12 mouse cellular contexts compared by ENCODE assay signal in genomic region chr2:166675588-166676444, GRCm38 (mm10). TPM values are rescaled to one million over a fixed set of nuclear protein-coding genes. Genes with fewer than 3 reads are reported as not detected.
DNase-seq lines count a peak whose midpoint lies in the region; ATAC-seq and TF ChIP-seq lines count a peak whose summit lies in the region.
"Had no signal": no experiment of that assay in that cellular context is flagged by ENCODE, and none has a peak within 500 bp of the region (broad histone marks: within the 10 kb centered on the region; RNA-seq: fewer than 3 reads in every experiment).

No protein-coding gene starts in this region.

- intact Hi-C loops in heart, adult 2 months (cut with DNase I): no loop called here

- no peak for DNase-seq in lung, adult 2 months
- no peak for DNase-seq in cerebellum, postnatal 25 days
- no peak for DNase-seq in heart, adult 2 months
- DNase-seq in layer of hippocampus, postnatal 25 days (ENCODE audit: extremely low spot score in 1 of 2, low spot score in 1 of 2): no peak
- DNase-seq: heart, postnatal 36 days; layer of hippocampus, adult 9-11 months; liver, embryonic 13.5 days; thymus, adult 18-20 months had no signal

- TF ChIP-seq EP300 in heart, adult 2 months (IDR thresholded peaks at IDR 0.05; ENCODE audit: insufficient read depth, low read depth, low read length): no peak

- no peak for TF ChIP-seq POLR2A in lung, adult 2 months (IDR thresholded peaks at IDR 0.05; ENCODE audit: borderline replicate concordance, extremely low read depth, low read depth, low read length)
- no peak for TF ChIP-seq POLR2A in heart, adult 2 months (IDR thresholded peaks at IDR 0.05; ENCODE audit: insufficient read depth, low read depth, low read length)

- no peak overlapping the region for H3K27ac ChIP-seq in lung, embryonic 16.5 days (ENCODE audit: low read length)
- 0 out of 2 replicates have a peak overlapping the region, but pooled peaks have one; percentile 18 for H3K27ac ChIP-seq in embryonic facial prominence, embryonic 12.5 days
- peak overlapping the region; percentile 17; the same call in 1 of the 2 replicates for H3K27ac ChIP-seq in hindbrain, embryonic 15.5 days (replicated peaks)
- H3K27ac ChIP-seq in neural tube, embryonic 12.5 days: no peak overlapping the region
- H3K27ac ChIP-seq in heart, adult 2 months: no peak overlapping the region
- H3K27ac ChIP-seq: liver, embryonic 13.5 days had no signal

- H3K9ac ChIP-seq in lung, embryonic 16.5 days (ENCODE audit: low read length): 0 out of 2 replicates have a peak overlapping the region, but pooled peaks have one; percentile 9
- H3K9ac ChIP-seq in embryonic facial prominence, embryonic 12.5 days: no peak overlapping the region
- H3K9ac ChIP-seq in hindbrain, embryonic 15.5 days: no peak overlapping the region
- H3K9ac ChIP-seq in neural tube, embryonic 12.5 days: no peak overlapping the region
- no peak overlapping the region for H3K9ac ChIP-seq in heart, adult 2 months (ENCODE audit: low read depth, low read length)
- H3K9ac ChIP-seq: liver, embryonic 13.5 days had no signal

- H3K4me1 ChIP-seq in lung, embryonic 16.5 days (replicated peaks; ENCODE audit: control insufficient read depth, insufficient read depth, low read length): peaks cover 4% of the 10 kb centered on the region; the same call in 1 of the 2 replicates
- H3K4me1 ChIP-seq in lung, adult 2 months (ENCODE audit: control insufficient read depth, insufficient read depth, low read length): peaks cover 13% of the 10 kb centered on the region
- peaks cover 51% of the 10 kb centered on the region for H3K4me1 ChIP-seq in embryonic facial prominence, embryonic 12.5 days
- H3K4me1 ChIP-seq in hindbrain, embryonic 15.5 days (replicated peaks): peaks cover 67% of the 10 kb centered on the region
- H3K4me1 ChIP-seq in neural tube, embryonic 12.5 days: peaks cover 78% of the 10 kb centered on the region
- no peaks in the 10 kb centered on the region for H3K4me1 ChIP-seq in heart, adult 2 months (ENCODE audit: control insufficient read depth, insufficient read depth, low read length)

- 49% methylated on average over 14 of the region's 14 CpGs for whole genome bisulfite sequencing in lung, embryonic 16.5 days
- 59% methylated on average over 14 of the region's 14 CpGs for WGBS in lung, adult 2 months
- 49% methylated on average over 14 of the region's 14 CpGs for WGBS in embryonic facial prominence, embryonic 12.5 days
- 35% methylated on average over 14 of the region's 14 CpGs for WGBS in hindbrain, embryonic 15.5 days
- 44% methylated on average over 14 of the region's 14 CpGs for WGBS in neural tube, embryonic 12.5 days
- 63% methylated on average over 14 of the region's 14 CpGs for WGBS in heart, adult 2 months

- no peak overlapping the region for H3K4me3 ChIP-seq in lung, embryonic 16.5 days (ENCODE audit: low read length)
- H3K4me3 ChIP-seq in lung, adult 2 months (replicated peaks; ENCODE audit: extremely low read depth, low read depth, low read length): no peak overlapping the region
- H3K4me3 ChIP-seq in embryonic facial prominence, embryonic 12.5 days: no peak overlapping the region
- no peak overlapping the region for H3K4me3 ChIP-seq in hindbrain, embryonic 15.5 days
- H3K4me3 ChIP-seq in neural tube, embryonic 12.5 days: no peak overlapping the region
- H3K4me3 ChIP-seq in heart, adult 2 months: no peak overlapping the region
- H3K4me3 ChIP-seq: liver, embryonic 13.5 days had no signal

- no peaks in the 10 kb centered on the region for H3K9me3 ChIP-seq in lung, embryonic 16.5 days (ENCODE audit: control insufficient read depth, low read length)
- H3K9me3 ChIP-seq in embryonic facial prominence, embryonic 12.5 days: no peaks in the 10 kb centered on the region
- no peaks in the 10 kb centered on the region for H3K9me3 ChIP-seq in hindbrain, embryonic 15.5 days
- H3K9me3 ChIP-seq in neural tube, embryonic 12.5 days: no peaks in the 10 kb centered on the region
- H3K9me3 ChIP-seq: liver, embryonic 13.5 days had no signal

- H3K79me2 ChIP-seq in heart, adult 2 months (replicated peaks; ENCODE audit: control insufficient read depth, insufficient read depth, low read length): no peaks in the 10 kb centered on the region

- no peak for ATAC-seq in lung, embryonic 16.5 days (ENCODE audit: low read depth)
- no peak for ATAC-seq in embryonic facial prominence, embryonic 12.5 days (ENCODE audit: insufficient number of reproducible peaks, insufficient read depth, low FRiP score, low TSS enrichment)
- ATAC-seq in hindbrain, embryonic 15.5 days (ENCODE audit: low FRiP score, low read depth): no peak
- ATAC-seq in neural tube, embryonic 12.5 days (ENCODE audit: low FRiP score, low read depth): no peak

- TF ChIP-seq CTCF in lung, adult 2 months (IDR thresholded peaks at IDR 0.05; ENCODE audit: insufficient read depth, low read length): no peak
- no peak for TF ChIP-seq CTCF in heart, adult 2 months (IDR thresholded peaks at IDR 0.05)

- no peaks in the 10 kb centered on the region for H3K36me3 ChIP-seq in lung, embryonic 16.5 days (ENCODE audit: control insufficient read depth, insufficient read depth, low read length)
- no peaks in the 10 kb centered on the region for H3K36me3 ChIP-seq in embryonic facial prominence, embryonic 12.5 days
- no peaks in the 10 kb centered on the region for H3K36me3 ChIP-seq in hindbrain, embryonic 15.5 days
- no peaks in the 10 kb centered on the region for H3K36me3 ChIP-seq in neural tube, embryonic 12.5 days
- no peaks in the 10 kb centered on the region for H3K36me3 ChIP-seq in heart, adult 2 months (ENCODE audit: control insufficient read depth, insufficient read depth, low read length)
- H3K36me3 ChIP-seq: liver, embryonic 13.5 days had no signal

- H3K27me3 ChIP-seq in lung, embryonic 16.5 days (ENCODE audit: control insufficient read depth, insufficient read depth, low read depth, low read length): no peaks in the 10 kb centered on the region
- H3K27me3 ChIP-seq in embryonic facial prominence, embryonic 12.5 days: no peaks in the 10 kb centered on the region
- H3K27me3 ChIP-seq in hindbrain, embryonic 15.5 days: no peaks in the 10 kb centered on the region
- no peaks in the 10 kb centered on the region for H3K27me3 ChIP-seq in neural tube, embryonic 12.5 days (replicated peaks)
- H3K27me3 ChIP-seq in heart, adult 2 months (ENCODE audit: control insufficient read depth, insufficient read depth, low read length): no peaks in the 10 kb centered on the region
- H3K27me3 ChIP-seq: liver, embryonic 13.5 days had no signal

- no peak overlapping the region for H3K4me2 ChIP-seq in lung, embryonic 16.5 days (ENCODE audit: low read depth, low read length)
- H3K4me2 ChIP-seq in embryonic facial prominence, embryonic 12.5 days (replicated peaks): no peak overlapping the region
- H3K4me2 ChIP-seq in hindbrain, embryonic 15.5 days: peak overlapping the region; percentile 15; the same call in 1 of the 2 replicates
- peak overlapping the region; percentile 33 for H3K4me2 ChIP-seq in neural tube, embryonic 12.5 days (replicated peaks)
- H3K4me2 ChIP-seq: liver, embryonic 13.5 days had no signal

RNA-seq across cellular contexts. Expression of gene Prex1, which starts 37.8 kb away (rescaled TPM):
- polyA plus RNA-seq in lung, embryonic 16.5 days (2015; fragmentation: Nextera tagmentation; extraction: Ambion mirVana): 8.9 and 10.7 TPM in 2 replicates
- 61.1 and 64.0 TPM in 2 replicates for polyA plus RNA-seq in lung, adult 2 months (2012; rRNA removed)
- polyA plus RNA-seq in embryonic facial prominence, embryonic 12.5 days (2016; fragmentation: Nextera tagmentation; extraction: Ambion mirVana): 36.2 and 41.5 TPM in 2 replicates
- 27.0 and 27.4 TPM in 2 replicates for polyA plus RNA-seq in hindbrain, embryonic 15.5 days (2015; fragmentation: Nextera tagmentation; extraction: Ambion mirVana)
- 45.3 and 47.8 TPM in 2 replicates for polyA plus RNA-seq in neural tube, embryonic 12.5 days (2016; fragmentation: Nextera tagmentation; extraction: Ambion mirVana)
- 1 to 10 TPM; 5.2 to 6.0 TPM for total RNA-seq in heart, adult 2 months (2021)
- 9.3 and 9.8 TPM in 2 replicates for polyA plus RNA-seq in heart, adult 2 months (2012; rRNA removed)
- 10 to 100 TPM; 75.4 to 85.2 TPM for total RNA-seq in layer of hippocampus, postnatal 25 days (2021)

Comparison
In these comparisons a context has a peak if more than half of its experiments do, and no peak if none do; other contexts are left out.
1. H3K27ac ChIP-seq: peak in embryonic facial prominence, embryonic 12.5 days (single experiment) and hindbrain, embryonic 15.5 days (single experiment); none in lung, embryonic 16.5 days (single experiment), neural tube, embryonic 12.5 days (single experiment) and heart, adult 2 months (single experiment).
2. H3K4me2 ChIP-seq: peak in hindbrain, embryonic 15.5 days (single experiment) and neural tube, embryonic 12.5 days (single experiment); none in lung, embryonic 16.5 days (single experiment) and embryonic facial prominence, embryonic 12.5 days (single experiment).